Mouse (Mus musculus) testis, adult 2 months (tissue): ENCODE measurements around the gene Olfr721-ps1. TPM values are rescaled to one million over a fixed set of nuclear protein-coding genes. Genes with fewer than 3 reads are reported as not detected.

ENCODE experiments used
- H3K27ac ChIP-seq: fragments of 200-500 bp; 2 replicates; pipeline ENCODE4 v1.5.1; 2012; ENCODE audit warnings: low read depth, low read length; ENCODE audit not compliant: control insufficient read depth, insufficient read depth
- H3K27me3 ChIP-seq: fragments of 200-500 bp; 2 replicates; pipeline ENCODE4 v1.6.1; 2012; ENCODE audit warnings: mild to moderate bottlenecking, low read length, moderate library complexity; ENCODE audit not compliant: control insufficient read depth, insufficient read depth
- H3K36me3 ChIP-seq: fragments of 200-500 bp; 2 replicates; pipeline ENCODE4 v1.6.1; 2012; ENCODE audit warnings: mild to moderate bottlenecking, low read length; ENCODE audit not compliant: control insufficient read depth, insufficient read depth
- H3K4me1 ChIP-seq: fragments of 200-500 bp; 2 replicates; pipeline ENCODE4 v1.6.1; 2012; ENCODE audit warnings: low read length; ENCODE audit not compliant: control insufficient read depth, insufficient read depth
- H3K4me3 ChIP-seq: fragments of 200-500 bp; 2 replicates; pipeline ENCODE4 v1.5.1; 2012; ENCODE audit warnings: low read depth, mild to moderate bottlenecking, low read length, moderate library complexity, mixed read lengths; ENCODE audit not compliant: control insufficient read depth
- CTCF ChIP-seq: fragments of 200-500 bp; IDR thresholded peaks from 2 replicates; pipeline ENCODE4 v1.5.1; 2012; ENCODE audit warnings: low read depth, mild to moderate bottlenecking, inconsistent platforms, low read length, moderate library complexity; ENCODE audit not compliant: control insufficient read depth, insufficient read depth, insufficient replicate concordance
- POLR2A ChIP-seq: fragments of 200-500 bp; IDR thresholded peaks from 2 replicates; pipeline ENCODE4 v1.6.1; 2012; ENCODE audit warnings: low read depth, mild to moderate bottlenecking, inconsistent platforms, low read length, moderate library complexity; ENCODE audit not compliant: control insufficient read depth
- polyA plus RNA-seq: library from polyadenylated mRNA; depleted of rRNA; stranded (reverse); fragments of >200 nt; gene quantifications from 2 replicates; pipeline ENCODE4 v1.2.3, GENCODE M21; 2012; rRNA removed

Olfr721-ps1 gene
- polyA plus RNA-seq, 1 experiment: not detected

GRCm38 (mm10) chr14:14395535-14395934 lies 5.6 kb upstream of the Olfr721-ps1 start:
- Histone ChIP-seq H3K27ac (no peak overlapping the region), H3K4me1 (no peaks in the 10 kb centered on the region), H3K27me3 (no peaks in the 10 kb centered on the region), H3K4me3 (no peak overlapping the region), H3K36me3 (no peaks in the 10 kb centered on the region)
- no peak for TF ChIP-seq CTCF
- no peak for TF ChIP-seq POLR2A

- Histone ChIP-seq H3K27ac (no peak overlapping the region), H3K4me3 (no peak overlapping the region), H3K27me3 (no peaks in the 10 kb centered on the region), H3K36me3 (no peaks in the 10 kb centered on the region), H3K4me1 (no peaks in the 10 kb centered on the region)
- no peak for TF ChIP-seq POLR2A
Measured at GRCm38 (mm10) chr14:14436078-14436658, 35.1 kb downstream of the Olfr721-ps1 start.

Other genes starting within 250 kb of the Olfr721-ps1 start
- gene Olfr720, start 214.5 kb upstream of the Olfr721-ps1 start, polyA plus RNA-seq: not detected in 2 replicates
- gene Olfr31, start 78.5 kb upstream of the Olfr721-ps1 start, polyA plus RNA-seq: 0.40 TPM in 1 of 2 replicates, not detected in the other
- gene Il3ra, start 55.0 kb upstream of the Olfr721-ps1 start, polyA plus RNA-seq: 46.5 and 51.0 TPM in 2 replicates